Mouse (Mus musculus) layer of hippocampus, adult 2 months (tissue): Measurements from ENCODE around the gene Ror2. TPM values are rescaled to one million over a fixed set of nuclear protein-coding genes. Genes with fewer than 3 reads are reported as not detected.

Experiments
- DNase-seq, 2 experiments: peaks; one replicate each; pipeline ENCODE4 v3.0.0; 2022; ENCODE audit warnings: low spot score in 2 of 2
- H3K27ac ChIP-seq: fragments of 200-600 bp; 2 replicates; pipeline ENCODE4 v1.8.1; 2022
- H3K4me3 ChIP-seq: fragments of 200-600 bp; 2 replicates; pipeline ENCODE4 v1.8.1; 2022; ENCODE audit warnings: mild to moderate bottlenecking
- CTCF ChIP-seq: fragments of 200-600 bp; conservative IDR thresholded peaks from 2 replicates; pipeline ENCODE4 v1.8.1; 2022; ENCODE audit warnings: antibody characterized with exemption, mild to moderate bottlenecking, moderate library complexity
- total RNA-seq, 2 experiments: library from RNA; stranded (reverse); gene quantifications; 2 replicates each; pipeline ENCODE4 v1.2.3; 2021

Ror2 gene
- total RNA-seq, 2 experiments from 2014 or later: 0.90 to 1.3 TPM

- peak; percentile 93 to 96 for DNase-seq
- TF ChIP-seq CTCF: peak; percentile 97
- H3K27ac ChIP-seq: no peak overlapping the region
- peak overlapping the region; percentile 39 for H3K4me3 ChIP-seq
Measured at GRCm38 (mm10) chr13:53109560-53110248, 176.2 kb downstream of the Ror2 start.

GRCm38 (mm10) chr13:53106676-53107075, 179.2 kb downstream of the Ror2 start:
- Histone ChIP-seq H3K4me3 (no peak overlapping the region), H3K27ac (no peak overlapping the region)
- no peak for TF ChIP-seq CTCF
- no peak for DNase-seq

DNA sequence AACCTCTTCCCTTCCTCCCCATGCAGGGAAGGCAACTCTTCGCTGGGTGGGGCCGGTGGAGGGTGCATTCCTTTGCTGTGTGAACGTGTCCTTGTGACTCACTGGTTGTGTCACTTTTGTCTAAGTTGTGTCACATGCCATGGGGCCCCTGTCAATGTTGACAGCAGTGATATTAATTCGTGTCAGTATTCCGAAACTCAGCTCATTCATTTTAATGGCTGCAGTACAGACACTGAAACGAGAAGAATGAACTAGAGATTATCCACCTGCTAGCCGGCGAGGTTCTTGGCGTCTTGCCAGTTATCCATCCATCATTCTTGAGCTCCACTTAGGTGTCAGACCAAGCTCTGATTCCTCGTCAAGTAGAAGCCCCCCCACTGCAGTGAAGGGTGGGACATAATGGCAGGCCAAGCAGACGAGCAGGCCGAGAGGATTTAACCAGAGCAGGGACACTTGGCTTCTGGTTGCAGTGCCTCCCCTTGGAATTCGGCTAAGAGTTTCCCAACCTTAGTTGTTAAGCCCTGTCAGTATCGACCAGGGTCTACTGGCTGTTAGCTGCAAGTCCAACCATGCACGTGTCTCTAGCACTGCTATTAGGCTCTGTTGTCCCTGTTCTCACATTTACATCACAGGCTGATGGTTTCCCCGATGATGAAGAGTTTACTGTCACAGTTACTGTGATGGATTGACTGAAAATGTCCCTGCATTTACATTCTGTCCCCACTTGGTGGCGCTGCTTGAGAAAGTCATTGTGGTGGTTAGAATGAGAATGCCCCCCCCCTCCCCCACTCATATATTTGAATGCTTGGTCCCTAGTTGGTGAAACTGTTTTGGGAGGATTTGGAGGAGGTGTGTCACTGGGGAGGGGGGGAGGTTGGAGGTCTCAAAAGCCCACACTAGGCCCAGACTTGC, 185.9 kb downstream of the Ror2 start:
- no peak overlapping the region for H3K4me3 ChIP-seq
- TF ChIP-seq CTCF: peak; percentile 59
- no peak overlapping the region for H3K27ac ChIP-seq

DNA sequence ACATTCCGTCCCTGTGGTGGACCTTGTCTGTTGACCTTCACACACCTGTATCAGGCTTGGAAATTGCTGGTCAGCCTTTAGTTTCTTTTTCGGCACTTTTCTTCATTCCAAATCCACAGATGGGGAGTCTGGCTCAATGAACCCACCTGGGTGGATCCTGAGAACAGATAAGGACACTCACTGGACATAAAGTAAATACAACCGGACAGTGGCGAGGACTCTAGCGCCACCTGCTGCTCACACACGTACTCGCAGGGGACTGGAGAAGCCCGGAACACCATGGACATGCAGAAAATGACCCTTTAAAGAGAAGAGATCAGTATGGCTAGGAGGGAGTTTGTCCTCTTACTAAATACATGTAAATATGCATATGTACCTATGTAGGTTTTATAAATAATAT, 189.3 kb downstream of the Ror2 start:
- peak; percentile 98 for TF ChIP-seq CTCF
- H3K27ac ChIP-seq: no peak overlapping the region

More for the DNA sequence above, 185.9 kb downstream of the Ror2 start:
- no peak for DNase-seq

GRCm38 (mm10) chr13:53095222-53095621, 190.7 kb downstream of the Ror2 start:
- no peak for DNase-seq
- H3K4me3 ChIP-seq: no peak overlapping the region
- TF ChIP-seq CTCF: peak; percentile 55
- H3K27ac ChIP-seq: no peak overlapping the region

More for the DNA sequence above, 189.3 kb downstream of the Ror2 start:
- H3K4me3 ChIP-seq: no peak overlapping the region
- peak; percentile 34 to 75 for DNase-seq

GRCm38 (mm10) chr13:53094658-53095057, 191.3 kb downstream of the Ror2 start:
- no peak overlapping the region for H3K4me3 ChIP-seq
- no peak for TF ChIP-seq CTCF
- no peak overlapping the region for H3K27ac ChIP-seq
- DNase-seq: no peak

GRCm38 (mm10) chr13:53093407-53093806, 192.5 kb downstream of the Ror2 start:
- TF ChIP-seq CTCF: no peak
- Histone ChIP-seq H3K27ac (no peak overlapping the region), H3K4me3 (no peak overlapping the region)
- DNase-seq: no peak

DNA sequence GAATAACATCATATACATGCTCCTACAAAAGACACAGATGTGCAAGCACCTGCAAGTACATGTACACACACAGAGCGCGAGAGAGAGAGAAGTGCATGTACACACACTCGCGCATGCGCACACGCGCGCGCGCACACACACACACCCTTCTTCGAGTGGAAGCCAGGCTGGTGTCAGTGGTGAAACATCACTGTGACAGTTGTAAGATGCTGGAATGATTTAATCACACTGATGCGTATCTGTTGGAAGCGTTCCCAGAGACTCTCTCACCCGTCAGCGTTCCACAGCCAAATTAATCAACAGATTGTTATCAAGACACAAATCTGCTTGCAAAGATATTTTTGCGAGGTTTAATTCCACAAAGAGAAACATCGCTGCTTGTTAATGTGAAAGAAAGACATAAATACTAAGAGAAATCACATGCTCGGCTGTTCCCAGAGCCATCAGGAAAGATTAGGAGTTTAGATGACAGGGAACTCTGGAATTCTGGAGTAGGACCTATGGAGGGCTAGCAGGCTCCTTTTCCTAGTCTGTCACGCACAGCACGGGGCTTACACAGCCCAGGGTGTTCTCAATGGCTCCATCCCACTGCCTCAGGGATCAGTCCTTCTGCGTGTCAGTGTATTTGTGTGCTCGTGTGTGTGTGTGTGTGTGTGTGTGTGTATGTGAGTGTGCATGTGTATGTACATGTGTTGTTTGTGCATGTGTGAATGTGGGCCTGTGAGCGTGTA, 199.2 kb downstream of the Ror2 start:
- peak; percentile 25 to 66 for DNase-seq
- H3K4me3 ChIP-seq: no peak overlapping the region
- TF ChIP-seq CTCF: no peak
- no peak overlapping the region for H3K27ac ChIP-seq

- H3K4me3 ChIP-seq: no peak overlapping the region
- DNase-seq: no peak
- no peak overlapping the region for H3K27ac ChIP-seq
- no peak for TF ChIP-seq CTCF
Measured at GRCm38 (mm10) chr13:53081846-53082245, 204.1 kb downstream of the Ror2 start.

DNA sequence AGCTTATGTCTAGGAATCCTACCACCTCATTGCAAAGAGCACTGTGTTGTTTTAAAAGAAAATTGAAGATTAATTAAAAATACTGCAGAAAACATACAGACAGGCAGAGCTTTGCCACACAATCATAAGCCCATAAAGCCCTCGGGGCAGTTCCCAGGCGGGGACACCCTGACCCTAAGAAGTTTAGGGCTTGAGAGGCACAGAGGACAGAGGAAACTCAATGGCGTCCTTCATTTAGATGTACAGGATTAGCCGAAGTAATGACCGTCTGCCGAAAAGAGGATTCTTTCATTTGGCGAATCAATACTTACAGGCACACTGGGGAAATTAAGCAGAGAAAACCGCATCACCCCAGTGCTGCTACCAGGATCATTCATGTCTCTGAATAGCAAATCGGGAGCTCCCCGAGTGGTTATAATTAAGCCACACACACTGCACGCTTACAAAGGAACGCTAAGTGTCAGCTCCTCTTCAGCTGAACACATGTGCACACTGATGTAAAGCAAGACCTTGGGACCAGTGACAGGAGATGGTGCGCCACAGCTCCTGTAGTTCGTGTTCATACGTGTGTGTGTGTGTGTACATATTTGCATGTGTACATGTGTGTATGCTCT, 208.1 kb downstream of the Ror2 start:
- no peak overlapping the region for H3K4me3 ChIP-seq
- TF ChIP-seq CTCF: no peak
- no peak overlapping the region for H3K27ac ChIP-seq
- no peak for DNase-seq

DNA sequence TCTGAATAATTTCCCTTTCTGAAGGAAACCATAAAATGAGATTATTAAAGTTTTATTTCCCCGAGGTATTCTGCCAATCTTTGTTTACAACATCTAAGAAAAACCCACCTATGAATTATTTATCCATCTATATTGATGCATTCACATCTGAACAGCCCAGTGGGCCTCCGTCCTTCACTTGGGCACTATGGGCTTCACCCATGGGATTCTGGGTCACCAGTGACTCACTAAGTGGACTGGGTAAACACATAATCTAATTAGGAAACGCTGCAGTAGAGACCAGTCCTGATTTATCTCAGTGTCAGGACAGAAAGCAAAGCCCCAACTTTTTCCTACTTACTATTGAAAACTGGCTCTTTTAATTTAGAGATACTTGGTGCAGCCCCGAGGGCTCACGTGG, 210.9 kb downstream of the Ror2 start:
- H3K4me3 ChIP-seq: no peak overlapping the region
- H3K27ac ChIP-seq: no peak overlapping the region
- TF ChIP-seq CTCF: no peak
- no peak for DNase-seq

- Histone ChIP-seq H3K27ac (no peak overlapping the region), H3K4me3 (no peak overlapping the region)
- TF ChIP-seq CTCF: no peak
- no peak for DNase-seq
Measured at GRCm38 (mm10) chr13:53069076-53069690, 216.7 kb downstream of the Ror2 start.

DNA sequence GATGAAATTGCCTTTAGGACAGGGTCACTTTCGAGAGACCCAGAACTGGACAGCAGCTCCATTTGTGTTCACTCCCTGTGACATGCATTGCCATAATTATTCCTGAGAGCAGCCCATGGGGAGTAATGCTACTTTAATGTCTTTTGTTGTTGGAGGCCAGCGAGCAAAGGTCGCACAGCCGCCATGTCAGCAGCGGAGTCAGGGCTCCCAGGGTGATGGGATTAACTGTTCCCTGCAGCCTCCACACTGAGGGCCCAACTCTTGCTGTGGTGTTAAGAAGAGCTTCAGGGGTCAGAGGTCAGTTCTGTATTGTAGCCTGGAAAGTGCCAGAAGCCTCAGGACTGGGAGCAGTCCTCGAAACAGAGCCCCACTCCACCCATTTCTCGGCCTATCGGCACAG, 217.5 kb downstream of the Ror2 start:
- no peak for TF ChIP-seq CTCF
- DNase-seq: no peak

More for the DNA sequence above, 217.5 kb downstream of the Ror2 start:
- Histone ChIP-seq H3K4me3 (no peak overlapping the region), H3K27ac (no peak overlapping the region)
